Mouse (Mus musculus): Measurements from ENCODE around the gene Cma1. TPM values are rescaled to one million over a fixed set of nuclear protein-coding genes. Genes with fewer than 3 reads are reported as not detected.
"Not testable (repeated sequence)": the region's sequence is repeated elsewhere in the genome, so short reads cannot be mapped to it uniquely, and the experiment has no call there.

Cma1 gene
- polyA plus RNA-seq (2011; ENCODE audit: insufficient read depth, insufficient read length, low replicate concordance, missing spikeins): not detected in 2 replicates

- 64% methylated on average over 4 of the region's 4 CpGs for WGBS
- Histone ChIP-seq H3K4me1 (ENCODE audit: control insufficient read depth, insufficient read depth, low read length) (no peaks in the 10 kb centered on the region; the same call in 1 of the 2 replicates), H3K4me3 (replicated peaks; ENCODE audit: control insufficient read depth, low read depth, low read length) (no peak within 1 kb of the TSS), H3K27ac (ENCODE audit: control insufficient read depth, insufficient read depth, low read depth, low read length, poor library complexity) (no peak within 1 kb of the TSS)
- TF ChIP-seq CTCF (IDR thresholded peaks at IDR 0.05; ENCODE audit: control insufficient read depth, insufficient read depth, low read length) (no peak), POLR2A (IDR thresholded peaks at IDR 0.05; ENCODE audit: borderline replicate concordance, control insufficient read depth, low read depth, low read length) (no peak)
Measured at GRCm38 (mm10) chr14:55944575-55944974, at the start of gene Cma1. Gene Cma1, minus strand, starts transcription at chr14:55944675.

GRCm38 (mm10) chr14:55987464-55987863 lies 43.0 kb upstream of the Cma1 start:
- not testable (repeated sequence) for H3K4me3 ChIP-seq (replicated peaks; ENCODE audit: control insufficient read depth, low read depth, low read length); H3K4me1 ChIP-seq (ENCODE audit: control insufficient read depth, insufficient read depth, low read length); H3K27ac ChIP-seq (ENCODE audit: control insufficient read depth, insufficient read depth, low read depth, low read length, poor library complexity)
- 49% methylated on average over 2 of the region's 3 CpGs for WGBS

GRCm38 (mm10) chr14:55963900-55964299 lies 19.4 kb upstream of the Cma1 start:
- H3K4me3 ChIP-seq (replicated peaks; ENCODE audit: control insufficient read depth, low read depth, low read length); H3K27ac ChIP-seq (ENCODE audit: control insufficient read depth, insufficient read depth, low read depth, low read length, poor library complexity); H3K4me1 ChIP-seq (ENCODE audit: control insufficient read depth, insufficient read depth, low read length): not testable (repeated sequence)
- 67% methylated on average over 2 of the region's 2 CpGs for WGBS

- Histone ChIP-seq H3K4me1 (ENCODE audit: control insufficient read depth, insufficient read depth, low read length) (no peaks in the 10 kb centered on the region), H3K27ac (ENCODE audit: control insufficient read depth, insufficient read depth, low read depth, low read length, poor library complexity) (no peak overlapping the region), H3K4me3 (replicated peaks; ENCODE audit: control insufficient read depth, low read depth, low read length) (no peak overlapping the region)
- no peak for TF ChIP-seq POLR2A (IDR thresholded peaks at IDR 0.05; ENCODE audit: borderline replicate concordance, control insufficient read depth, low read depth, low read length)
- no peak for TF ChIP-seq CTCF (IDR thresholded peaks at IDR 0.05; ENCODE audit: control insufficient read depth, insufficient read depth, low read length)
- WGBS: 77% methylated on average over 1 of the region's 1 CpGs
Measured at GRCm38 (mm10) chr14:55963263-55963662, 18.8 kb upstream of the Cma1 start.

GRCm38 (mm10) chr14:55950346-55951030 lies 6.0 kb upstream of the Cma1 start, which contains the start of gene Cma2:
Gene Cma2, plus strand, starts transcription at chr14:55950980.
- no peaks in the 10 kb centered on the region; the same call in 1 of the 2 replicates for H3K4me1 ChIP-seq (ENCODE audit: control insufficient read depth, insufficient read depth, low read length)
- WGBS: 62% methylated on average over 6 of the region's 6 CpGs
- no peak within 1 kb of the TSS for H3K27ac ChIP-seq (ENCODE audit: control insufficient read depth, insufficient read depth, low read depth, low read length, poor library complexity)
- TF ChIP-seq CTCF (IDR thresholded peaks at IDR 0.05; ENCODE audit: control insufficient read depth, insufficient read depth, low read length) (no peak), POLR2A (IDR thresholded peaks at IDR 0.05; ENCODE audit: borderline replicate concordance, control insufficient read depth, low read depth, low read length) (no peak)
- H3K4me3 ChIP-seq (replicated peaks; ENCODE audit: control insufficient read depth, low read depth, low read length): no peak within 1 kb of the TSS

GRCm38 (mm10) chr14:55946269-55946969 lies 1.9 kb upstream of the Cma1 start:
- TF ChIP-seq POLR2A (IDR thresholded peaks at IDR 0.05; ENCODE audit: borderline replicate concordance, control insufficient read depth, low read depth, low read length) (no peak), CTCF (IDR thresholded peaks at IDR 0.05; ENCODE audit: control insufficient read depth, insufficient read depth, low read length) (no peak)
- 7% methylated on average over 2 of the region's 2 CpGs for WGBS
- Histone ChIP-seq H3K4me3 (replicated peaks; ENCODE audit: control insufficient read depth, low read depth, low read length) (no peak overlapping the region), H3K27ac (ENCODE audit: control insufficient read depth, insufficient read depth, low read depth, low read length, poor library complexity) (no peak overlapping the region), H3K4me1 (ENCODE audit: control insufficient read depth, insufficient read depth, low read length) (no peaks in the 10 kb centered on the region; the same call in 1 of the 2 replicates)

GRCm38 (mm10) chr14:55943601-55944000 lies 874 bp downstream of the Cma1 start:
- Histone ChIP-seq H3K4me3 (replicated peaks; ENCODE audit: control insufficient read depth, low read depth, low read length) (no peak overlapping the region), H3K4me1 (ENCODE audit: control insufficient read depth, insufficient read depth, low read length) (no peaks in the 10 kb centered on the region; the same call in 1 of the 2 replicates), H3K27ac (ENCODE audit: control insufficient read depth, insufficient read depth, low read depth, low read length, poor library complexity) (no peak overlapping the region)
- WGBS: 63% methylated on average over 11 of the region's 11 CpGs
- TF ChIP-seq CTCF (IDR thresholded peaks at IDR 0.05; ENCODE audit: control insufficient read depth, insufficient read depth, low read length) (no peak), POLR2A (IDR thresholded peaks at IDR 0.05; ENCODE audit: borderline replicate concordance, control insufficient read depth, low read depth, low read length) (no peak)

- WGBS: 55% methylated on average over 7 of the region's 7 CpGs
- Histone ChIP-seq H3K4me3 (replicated peaks; ENCODE audit: control insufficient read depth, low read depth, low read length) (no peak overlapping the region), H3K27ac (ENCODE audit: control insufficient read depth, insufficient read depth, low read depth, low read length, poor library complexity) (no peak overlapping the region), H3K4me1 (ENCODE audit: control insufficient read depth, insufficient read depth, low read length) (no peaks in the 10 kb centered on the region)
- TF ChIP-seq CTCF (IDR thresholded peaks at IDR 0.05; ENCODE audit: control insufficient read depth, insufficient read depth, low read length): no peak
Measured at GRCm38 (mm10) chr14:55940070-55940800, 4.2 kb downstream of the Cma1 start.
